18 mouse cellular contexts compared by ENCODE assay signal in the genomic region with DNA sequence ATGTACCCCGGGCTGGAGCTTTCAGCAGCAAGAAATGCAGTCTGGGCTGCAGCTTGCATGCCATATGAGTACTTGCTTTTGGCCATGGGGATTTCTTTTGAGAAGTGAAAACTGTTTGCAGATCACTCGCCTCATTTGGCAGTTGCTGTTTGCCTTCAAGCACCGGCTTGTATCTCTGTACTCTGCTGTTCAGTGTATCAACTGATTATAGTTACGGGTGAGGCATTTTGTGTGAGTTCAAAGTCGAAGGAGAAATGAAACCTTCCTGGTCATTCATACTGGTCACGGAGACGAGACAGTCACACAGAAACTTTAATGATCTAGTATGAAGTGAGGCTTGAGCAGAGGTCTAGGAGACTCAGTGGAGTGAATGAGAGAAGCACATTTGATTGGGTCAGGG. TPM values are rescaled to one million over a fixed set of nuclear protein-coding genes. Genes with fewer than 3 reads are reported as not detected.
DNase-seq lines count a peak whose midpoint lies in the region; ATAC-seq and TF ChIP-seq lines count a peak whose summit lies in the region.
"Had no signal": no experiment of that assay in that cellular context is flagged by ENCODE, and none has a peak within 500 bp of the region (broad histone marks: within the 10 kb centered on the region; RNA-seq: fewer than 3 reads in every experiment).

No protein-coding gene starts in this region.

- ATAC-seq in liver, postnatal 0 days = no peak
- no peak for ATAC-seq in liver, embryonic 11.5 days (replicated peaks; ENCODE audit: low FRiP score)
- peak; percentile 80 for ATAC-seq in intestine, embryonic 15.5 days
- no peak for ATAC-seq in stomach, embryonic 15.5 days (ENCODE audit: insufficient read depth, low FRiP score, low read depth)
- ATAC-seq in neural tube, embryonic 15.5 days (ENCODE audit: low FRiP score) = no peak

- no peak for TF ChIP-seq EP300 in liver, postnatal 0 days (IDR thresholded peaks at IDR 0.05; ENCODE audit: low read depth)
- peak; percentile 69 for TF ChIP-seq EP300 in CH12.LX (IDR thresholded peaks at IDR 0.05; ENCODE audit: low read length)

- no peaks in the 10 kb centered on the region for H3K9me3 ChIP-seq in liver, postnatal 0 days (ENCODE audit: low read length)
- no peaks in the 10 kb centered on the region for H3K9me3 ChIP-seq in liver, embryonic 11.5 days (ENCODE audit: control insufficient read depth, low read length)
- no peaks in the 10 kb centered on the region for H3K9me3 ChIP-seq in CH12.LX (replicated peaks; ENCODE audit: low read length)
- H3K9me3 ChIP-seq in intestine, embryonic 15.5 days = no peaks in the 10 kb centered on the region
- no peaks in the 10 kb centered on the region for H3K9me3 ChIP-seq in stomach, embryonic 15.5 days
- no peaks in the 10 kb centered on the region for H3K9me3 ChIP-seq in neural tube, embryonic 15.5 days (replicated peaks)
- H3K9me3 ChIP-seq: G1E; hindbrain, embryonic 13.5 days; liver, embryonic 13.5 days had no signal

- peaks cover 12% of the 10 kb centered on the region for H3K79me2 ChIP-seq in CH12.LX (replicated peaks; ENCODE audit: control insufficient read depth, extremely low read depth, insufficient read depth, poor library complexity, severe bottlenecking)

- 34% methylated on average over 7 of the region's 7 CpGs for WGBS in liver, postnatal 0 days (ENCODE audit: insufficient replicate concordance)
- 59% methylated on average over 7 of the region's 7 CpGs for WGBS in liver, embryonic 11.5 days
- 49% methylated on average over 7 of the region's 7 CpGs for WGBS in intestine, embryonic 15.5 days
- 54% methylated on average over 7 of the region's 7 CpGs for WGBS in stomach, embryonic 15.5 days
- WGBS in neural tube, embryonic 15.5 days = 74% methylated on average over 7 of the region's 7 CpGs

- dilution Hi-C loops in CH12.LX (cut with MboI; ENCODE audit: extremely low pct_ligation_motif_present, extremely low pct_unique_long_range_greater_than_20kb, low sequenced_read_pairs) = no loop called here

- in situ Hi-C loops in CH12.LX (cut with MboI; ENCODE audit: low pct_ligation_motif_present, low pct_unique_long_range_greater_than_20kb, low sequenced_read_pairs) = loop anchor here (25.0 kb wide), 1 partner anchor 1037 kb away; no protein-coding TSS in a partner anchor

- TF ChIP-seq POLR2A in CH12.LX (IDR thresholded peaks at IDR 0.05; ENCODE audit: low read depth, low read length) = peak; percentile 37

- no peak; the same call in 1 of the 2 replicates for TF ChIP-seq RAD21 in CH12.LX (IDR thresholded peaks at IDR 0.05; ENCODE audit: low read depth, low read length)

- H3K4me1 ChIP-seq in liver, postnatal 0 days (ENCODE audit: insufficient read depth) = peaks cover 26% of the 10 kb centered on the region
- no peaks in the 10 kb centered on the region; the same call in 1 of the 2 replicates for H3K4me1 ChIP-seq in liver, embryonic 11.5 days (replicated peaks; ENCODE audit: control insufficient read depth, insufficient read depth, low read length)
- peaks cover 24 to 94% of the 10 kb centered on the region in 2 experiments for H3K4me1 ChIP-seq in CH12.LX (ENCODE audit: control insufficient read depth in 1 of 2, insufficient read depth in 2 of 2)
- peaks cover 10% of the 10 kb centered on the region; the same call in 1 of the 2 replicates for H3K4me1 ChIP-seq in intestine, embryonic 15.5 days (replicated peaks)
- 0 out of 2 replicates have a peak, but pooled peaks cover 2% of the 10 kb centered on the region for H3K4me1 ChIP-seq in stomach, embryonic 15.5 days
- peaks cover 4% of the 10 kb centered on the region; the same call in 1 of the 2 replicates for H3K4me1 ChIP-seq in neural tube, embryonic 15.5 days
- H3K4me1 ChIP-seq: hindbrain, embryonic 13.5 days had no signal

- no peak overlapping the region for H3K27ac ChIP-seq in liver, postnatal 0 days (ENCODE audit: low read depth)
- no peak overlapping the region for H3K27ac ChIP-seq in liver, embryonic 11.5 days (ENCODE audit: low read depth, low read length)
- peak overlapping the region; percentile 92 for H3K27ac ChIP-seq in CH12.LX (ENCODE audit: insufficient read depth, low read depth)
- H3K27ac ChIP-seq in intestine, embryonic 15.5 days = peak overlapping the region; percentile 59
- peak overlapping the region; percentile 11; the same call in 1 of the 2 replicates for H3K27ac ChIP-seq in stomach, embryonic 15.5 days
- H3K27ac ChIP-seq in neural tube, embryonic 15.5 days (replicated peaks) = no peak overlapping the region
- H3K27ac ChIP-seq: hindbrain, embryonic 13.5 days; liver, embryonic 13.5 days had no signal

- no peak overlapping the region for H3K4me3 ChIP-seq in liver, postnatal 0 days (ENCODE audit: low read depth, low read length)
- no peak overlapping the region for H3K4me3 ChIP-seq in liver, embryonic 11.5 days (ENCODE audit: low read depth, low read length)
- peak overlapping the region; percentile 13 to 36 (median 19) for H3K4me3 ChIP-seq in CH12.LX (replicated peaks in 1 of 3; ENCODE audit: low read depth in 2 of 3, low read length in 2 of 3, poor library complexity in 1 of 3)
- no peak overlapping the region; the same call in 1 of the 2 replicates for H3K4me3 ChIP-seq in intestine, embryonic 15.5 days (replicated peaks)
- H3K4me3 ChIP-seq in stomach, embryonic 15.5 days (replicated peaks) = no peak overlapping the region
- H3K4me3 ChIP-seq in neural tube, embryonic 15.5 days (replicated peaks) = no peak overlapping the region
- H3K4me3 ChIP-seq: hindbrain, embryonic 13.5 days; liver, embryonic 13.5 days had no signal

- no peak for DNase-seq in liver, postnatal 0 days
- no peak for DNase-seq in liver, embryonic 11.5 days (ENCODE audit: low spot score)
- peak; percentile 77 for DNase-seq in CH12.LX (ENCODE audit: extremely low read depth)
- DNase-seq in kidney, postnatal 14 days = no peak
- DNase-seq: cerebellum, adult 9-11 months; gastrocnemius, postnatal 14 days; heart, postnatal 14 days; kidney, adult 18-20 months; kidney, postnatal 10 days; liver, embryonic 13.5 days; midbrain, embryonic 14.5 days; spleen, adult 18-20 months had no signal

- H3K4me2 ChIP-seq in liver, postnatal 0 days (ENCODE audit: low read depth, low read length) = peak overlapping the region; percentile 1; the same call in 1 of the 2 replicates
- H3K4me2 ChIP-seq in liver, embryonic 11.5 days = no peak overlapping the region
- peak overlapping the region; percentile 82; the same call in 1 of the 2 replicates for H3K4me2 ChIP-seq in CH12.LX (ENCODE audit: insufficient read depth, low read depth, poor library complexity, severe bottlenecking)
- H3K4me2 ChIP-seq in intestine, embryonic 15.5 days (replicated peaks) = peak overlapping the region; percentile 47
- peak overlapping the region; percentile 6; the same call in 1 of the 2 replicates for H3K4me2 ChIP-seq in stomach, embryonic 15.5 days
- H3K4me2 ChIP-seq in neural tube, embryonic 15.5 days = no peak overlapping the region
- H3K4me2 ChIP-seq: heart, embryonic 11.5 days; hindbrain, embryonic 13.5 days; liver, embryonic 13.5 days had no signal

- H3K27me3 ChIP-seq in liver, postnatal 0 days (ENCODE audit: insufficient read depth, low read length) = no peaks in the 10 kb centered on the region
- H3K27me3 ChIP-seq in liver, embryonic 11.5 days (replicated peaks; ENCODE audit: control insufficient read depth, insufficient read depth, low read length) = no peaks in the 10 kb centered on the region
- no peaks in the 10 kb centered on the region for H3K27me3 ChIP-seq in CH12.LX (replicated peaks)
- H3K27me3 ChIP-seq in intestine, embryonic 15.5 days (replicated peaks) = no peaks in the 10 kb centered on the region
- H3K27me3 ChIP-seq in stomach, embryonic 15.5 days (replicated peaks) = no peaks in the 10 kb centered on the region
- H3K27me3 ChIP-seq in neural tube, embryonic 15.5 days (replicated peaks) = no peaks in the 10 kb centered on the region
- H3K27me3 ChIP-seq: hindbrain, embryonic 13.5 days; liver, embryonic 13.5 days had no signal

- TF ChIP-seq CTCF in liver, postnatal 0 days (IDR thresholded peaks at IDR 0.05; ENCODE audit: low read depth) = no peak
- no peak for TF ChIP-seq CTCF in CH12.LX (conservative IDR thresholded peaks at IDR 0.05 in 1 of 2, IDR thresholded peaks at IDR 0.05 in 1 of 2; ENCODE audit: low read depth in 2 of 2, low read length in 2 of 2)

- no peak overlapping the region for H3K9ac ChIP-seq in liver, postnatal 0 days (replicated peaks)
- no peak overlapping the region for H3K9ac ChIP-seq in liver, embryonic 11.5 days (ENCODE audit: low read depth, low read length)
- peak overlapping the region; percentile 70 for H3K9ac ChIP-seq in CH12.LX (ENCODE audit: insufficient read depth, low read depth)
- H3K9ac ChIP-seq in intestine, embryonic 15.5 days = no peak overlapping the region
- no peak overlapping the region for H3K9ac ChIP-seq in stomach, embryonic 15.5 days
- no peak overlapping the region for H3K9ac ChIP-seq in neural tube, embryonic 15.5 days (replicated peaks)
- H3K9ac ChIP-seq: hindbrain, embryonic 13.5 days; liver, embryonic 13.5 days had no signal

- no peaks in the 10 kb centered on the region for H3K36me3 ChIP-seq in liver, postnatal 0 days (replicated peaks; ENCODE audit: insufficient read depth, low read length)
- no peaks in the 10 kb centered on the region for H3K36me3 ChIP-seq in liver, embryonic 11.5 days (ENCODE audit: control insufficient read depth, insufficient read depth, low read length)
- H3K36me3 ChIP-seq in CH12.LX (replicated peaks in 1 of 2; ENCODE audit: control insufficient read depth in 1 of 2, insufficient read depth in 1 of 2, low read length in 1 of 2) = no peaks in the 10 kb centered on the region
- no peaks in the 10 kb centered on the region for H3K36me3 ChIP-seq in intestine, embryonic 15.5 days
- H3K36me3 ChIP-seq in stomach, embryonic 15.5 days = no peaks in the 10 kb centered on the region
- H3K36me3 ChIP-seq in neural tube, embryonic 15.5 days = no peaks in the 10 kb centered on the region
- H3K36me3 ChIP-seq: G1E; hindbrain, embryonic 13.5 days; liver, embryonic 13.5 days had no signal

TF ChIP-seq in CH12.LX, 34 proteins besides CTCF, POLR2A, EP300 and RAD21 (continues in another document):
- TF ChIP-seq E2F4 (IDR thresholded peaks at IDR 0.05; ENCODE audit: insufficient replicate concordance, low read depth, low read length) (no peak), USF2 (conservative IDR thresholded peaks at IDR 0.05; ENCODE audit: low read depth, low read length) (no peak), USF1 (IDR thresholded peaks at IDR 0.05; ENCODE audit: low read depth, low read length) (no peak), TBP (conservative IDR thresholded peaks at IDR 0.05; ENCODE audit: low read depth, low read length) (peak; percentile 78)

RNA-seq across cellular contexts. Expression of gene Elmo1, which starts 34.6 kb away (rescaled TPM):
- 2.7 and 3.1 TPM in 2 replicates for polyA plus RNA-seq in liver, postnatal 0 days (2015; fragmentation: Nextera tagmentation; extraction: Ambion mirVana)
- 8.9 and 10.6 TPM in 2 replicates for polyA plus RNA-seq in liver, embryonic 11.5 days (2014; fragmentation: Nextera tagmentation; extraction: Ambion mirVana)
- total RNA-seq in CH12.LX (2012; rRNA removed) (32.2 and 35.8 TPM in 2 replicates), CH12.LX (2014; rRNA removed) (22.2 and 23.1 TPM in 2 replicates)
- 42.8 and 50.2 TPM in 2 replicates for polyA plus RNA-seq in CH12.LX (2012; ENCODE audit: insufficient read length, low read depth)
- 14.9 and 15.0 TPM in 2 replicates for polyA plus RNA-seq in intestine, embryonic 15.5 days (2015; fragmentation: Nextera tagmentation; extraction: Ambion mirVana)
- polyA plus RNA-seq in stomach, embryonic 15.5 days (2015; fragmentation: Nextera tagmentation; extraction: Ambion mirVana) = 9.9 and 11.2 TPM in 2 replicates
- 42.9 and 43.3 TPM in 2 replicates for polyA plus RNA-seq in neural tube, embryonic 15.5 days (2015; fragmentation: Nextera tagmentation; extraction: Ambion mirVana)
- polyA plus RNA-seq: G1E had no signal

Comparison
In these comparisons a context has a peak if more than half of its experiments do, and no peak if none do; other contexts are left out.
1. H3K4me2 ChIP-seq: peak in liver, postnatal 0 days (single experiment), CH12.LX (single experiment), intestine, embryonic 15.5 days (single experiment) and stomach, embryonic 15.5 days (single experiment); none in liver, embryonic 11.5 days (single experiment) and neural tube, embryonic 15.5 days (single experiment).
2. H3K27ac ChIP-seq: peak in CH12.LX (single experiment), intestine, embryonic 15.5 days (single experiment) and stomach, embryonic 15.5 days (single experiment); none in liver, postnatal 0 days (single experiment), liver, embryonic 11.5 days (single experiment) and neural tube, embryonic 15.5 days (single experiment).
3. H3K4me3 ChIP-seq: peak in CH12.LX (3 of 3); none in liver, postnatal 0 days (single experiment), liver, embryonic 11.5 days (single experiment), intestine, embryonic 15.5 days (single experiment), stomach, embryonic 15.5 days (single experiment) and neural tube, embryonic 15.5 days (single experiment).